Mouse (Mus musculus) kidney, adult 18-20 months (tissue): ENCODE results near the gene Rtp2.

Experiments
- DNase-seq: peaks from one replicate; pipeline ENCODE4 v3.0.0; 2021

Gene Rtp2

DNA sequence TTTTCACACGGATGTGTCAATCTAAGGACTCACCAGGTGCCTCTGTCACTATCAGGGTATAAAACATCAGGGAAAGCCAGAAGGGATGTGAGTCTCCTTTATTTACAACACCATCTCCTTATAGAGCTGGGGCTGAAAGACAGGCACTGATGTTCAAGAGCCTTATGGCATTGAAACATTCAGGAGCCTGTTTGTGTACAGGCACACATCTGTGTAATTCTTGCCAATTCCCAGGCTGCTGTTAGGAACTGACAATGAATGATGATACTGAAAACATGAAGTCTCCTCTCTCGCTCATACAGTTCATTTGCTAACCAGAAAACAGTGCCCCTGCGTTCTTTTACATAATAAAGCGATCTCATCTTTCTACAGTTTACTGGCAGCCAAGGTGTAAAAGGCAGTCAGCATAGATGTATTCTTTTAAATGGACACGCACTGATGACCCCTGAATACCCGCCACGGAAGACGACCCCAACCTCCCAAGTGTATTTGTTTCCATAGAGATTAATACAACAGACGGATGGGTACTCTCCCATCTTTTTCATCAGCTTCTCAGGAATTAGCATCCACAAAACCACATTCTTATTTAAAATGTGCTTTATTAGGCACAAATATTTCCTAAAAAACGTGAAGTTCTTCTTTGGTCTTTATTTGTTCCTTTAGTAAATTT is 44.1 kb downstream of the Rtp2 start:
- no peak for DNase-seq

GRCm38 (mm10) chr16:23885098-23885497 is 47.1 kb downstream of the Rtp2 start:
- DNase-seq: no peak
